Mouse (Mus musculus) heart, embryonic 13.5 days (tissue): ENCODE measurements around the gene 9330182L06Rik. TPM values are rescaled to one million over a fixed set of nuclear protein-coding genes. Genes with fewer than 3 reads are reported as not detected.
A peak's percentile ranks its signal among the peaks of the same experiment; 100 is the strongest.

Experiments
- ATAC-seq: fragments of 200-750 bp; cut with Nextera tagmentation; 2 replicates; pipeline ENCODE4 v1.8.0; 2017; ENCODE audit warnings: moderate TSS enrichment; ENCODE audit not compliant: insufficient number of reproducible peaks, low FRiP score, low TSS enrichment; ENCODE audit errors: extremely low read depth
- H3K27ac ChIP-seq: fragments of 300-500 bp; sonication (generic); replicated peaks from 2 replicates; pipeline ENCODE4 v1.5.1; 2015; ENCODE audit warnings: moderate library complexity, mild to moderate bottlenecking, inconsistent platforms
- H3K27me3 ChIP-seq: fragments of 300-500 bp; sonication (generic); replicated peaks from 2 replicates; pipeline ENCODE4 v1.6.1; 2015; ENCODE audit warnings: mild to moderate bottlenecking, inconsistent platforms
- H3K36me3 ChIP-seq: fragments of 300-500 bp; sonication (generic); 2 replicates; pipeline ENCODE4 v1.6.1; 2015; ENCODE audit warnings: mild to moderate bottlenecking, inconsistent platforms
- H3K4me1 ChIP-seq: fragments of 300-500 bp; sonication (generic); 2 replicates; pipeline ENCODE4 v1.6.1; 2015; ENCODE audit warnings: inconsistent platforms
- H3K4me2 ChIP-seq: fragments of 300-500 bp; sonication (generic); 2 replicates; pipeline ENCODE4 v1.6.1; 2015; ENCODE audit warnings: inconsistent platforms, mild to moderate bottlenecking, moderate library complexity
- H3K4me3 ChIP-seq: fragments of 300-500 bp; sonication (generic); 2 replicates; pipeline ENCODE4 v1.5.1; 2015; ENCODE audit warnings: moderate library complexity, mild to moderate bottlenecking, inconsistent platforms
- H3K9ac ChIP-seq: fragments of 300-500 bp; sonication (generic); 2 replicates; pipeline ENCODE4 v1.6.1; 2015; ENCODE audit warnings: inconsistent platforms, mild to moderate bottlenecking, moderate library complexity
- H3K9me3 ChIP-seq: fragments of 300-500 bp; sonication (generic); 2 replicates; pipeline ENCODE4 v1.6.1; 2016; ENCODE audit warnings: inconsistent platforms
- WGBS: fragments of 180-500 bp; shearing (Covaris S2); methylation state at CpG from one replicate; pipeline ENCODE4 v1.1.7; 2015; ENCODE audit warnings: mixed read lengths; 5-methylcytosine and 5-hydroxymethylcytosine counted together
- polyA plus RNA-seq: library from polyadenylated mRNA; unstranded; fragments of >200 nt; fragmentation: Nextera tagmentation; extraction: Ambion mirVana; gene quantifications from 2 replicates; pipeline ENCODE4 v1.2.1, GENCODE M21; 2015

The 9330182L06Rik gene
- polyA plus RNA-seq, result 1.4 and 1.6 TPM in 2 replicates

GRCm38 (mm10) chr5:9265586-9266279 is at the start of gene 9330182L06Rik:
Gene 9330182L06Rik (plus strand): TSS chr5:9266118.
- Histone ChIP-seq H3K9ac (peak within 1 kb of the TSS; percentile 81), H3K27ac (0 out of 2 replicates have a peak within 1 kb of the TSS, but pooled peaks have one; percentile 4), H3K4me3 (peak within 1 kb of the TSS; percentile 71), H3K4me1 (no peaks in the 10 kb centered on the region; the same call in 1 of the 2 replicates), H3K36me3 (no peaks in the 10 kb centered on the region), H3K27me3 (peaks cover 16% of the 10 kb centered on the region), H3K4me2 (peak within 1 kb of the TSS; percentile 81), H3K9me3 (no peaks in the 10 kb centered on the region)
- peak; percentile 58 for ATAC-seq
- 1% methylated on average over 47 of the region's 47 CpGs for WGBS

- WGBS, result 75% methylated on average over 4 of the region's 4 CpGs
These were observed 38.4 kb upstream of the 9330182L06Rik start for GRCm38 (mm10) chr5:9227456-9228008.

GRCm38 (mm10) chr5:9264361-9264760 is 1.6 kb upstream of the 9330182L06Rik start:
- Histone ChIP-seq H3K4me2 (no peak overlapping the region), H3K4me3 (no peak overlapping the region), H3K9me3 (no peaks in the 10 kb centered on the region), H3K27me3 (peaks cover 16% of the 10 kb centered on the region), H3K9ac (no peak overlapping the region), H3K27ac (no peak overlapping the region), H3K4me1 (no peaks in the 10 kb centered on the region; the same call in 1 of the 2 replicates), H3K36me3 (no peaks in the 10 kb centered on the region)
- WGBS, result 57% methylated on average over 4 of the region's 4 CpGs
- no peak for ATAC-seq

More at GRCm38 (mm10) chr5:9227456-9228008, 38.4 kb upstream of the 9330182L06Rik start:
- ATAC-seq, result no peak
- no peak overlapping the region for H3K27ac ChIP-seq
- no peak overlapping the region for H3K4me3 ChIP-seq
- H3K27me3 ChIP-seq, result no peaks in the 10 kb centered on the region
- H3K36me3 ChIP-seq, result no peaks in the 10 kb centered on the region
- H3K4me1 ChIP-seq, result no peaks in the 10 kb centered on the region
- no peak overlapping the region for H3K4me2 ChIP-seq
- H3K9me3 ChIP-seq, result no peaks in the 10 kb centered on the region
- no peak overlapping the region for H3K9ac ChIP-seq

- Histone ChIP-seq H3K36me3 (no peaks in the 10 kb centered on the region), H3K4me1 (no peaks in the 10 kb centered on the region; the same call in 1 of the 2 replicates), H3K9ac (peak overlapping the region; percentile 81), H3K4me2 (peak overlapping the region; percentile 81), H3K4me3 (peak overlapping the region; percentile 71), H3K27me3 (peaks cover 16% of the 10 kb centered on the region), H3K9me3 (0 out of 2 replicates have a peak, but pooled peaks cover under 1% of the 10 kb centered on the region), H3K27ac (no peak overlapping the region)
- 0 out of 2 replicates have a peak, but pooled peaks have one; percentile 25 for ATAC-seq
- under 1% methylated on average over 30 of the region's 30 CpGs for WGBS
These were observed 484 bp downstream of the 9330182L06Rik start for GRCm38 (mm10) chr5:9266280-9266923.

GRCm38 (mm10) chr5:9269666-9270065 is 3.7 kb downstream of the 9330182L06Rik start:
- Histone ChIP-seq H3K4me2 (no peak overlapping the region), H3K9ac (no peak overlapping the region), H3K4me1 (no peaks in the 10 kb centered on the region; the same call in 1 of the 2 replicates), H3K4me3 (no peak overlapping the region), H3K27me3 (peaks cover 13% of the 10 kb centered on the region), H3K36me3 (no peaks in the 10 kb centered on the region), H3K9me3 (0 out of 2 replicates have a peak, but pooled peaks cover 4% of the 10 kb centered on the region), H3K27ac (no peak overlapping the region)
- no peak for ATAC-seq
- 75% methylated on average over 3 of the region's 3 CpGs for WGBS

GRCm38 (mm10) chr5:9272976-9273375 is 7.1 kb downstream of the 9330182L06Rik start:
- ATAC-seq, result no peak
- no peaks in the 10 kb centered on the region for H3K36me3 ChIP-seq
- H3K27me3 ChIP-seq, result peaks cover 2% of the 10 kb centered on the region; the same call in 1 of the 2 replicates
- WGBS, result 84% methylated on average over 3 of the region's 3 CpGs
- no peaks in the 10 kb centered on the region for H3K4me1 ChIP-seq
- H3K4me3 ChIP-seq, result no peak overlapping the region
- 0 out of 2 replicates have a peak, but pooled peaks cover 4% of the 10 kb centered on the region for H3K9me3 ChIP-seq
- no peak overlapping the region for H3K4me2 ChIP-seq
- no peak overlapping the region for H3K27ac ChIP-seq
- no peak overlapping the region for H3K9ac ChIP-seq

- Histone ChIP-seq H3K36me3 (no peaks in the 10 kb centered on the region), H3K9me3 (no peaks in the 10 kb centered on the region), H3K9ac (no peak overlapping the region), H3K4me1 (no peaks in the 10 kb centered on the region), H3K4me2 (no peak overlapping the region), H3K27me3 (no peaks in the 10 kb centered on the region), H3K27ac (no peak overlapping the region), H3K4me3 (no peak overlapping the region)
- 69% methylated on average over 2 of the region's 2 CpGs for WGBS
- no peak for ATAC-seq
These were observed 30.0 kb downstream of the 9330182L06Rik start for GRCm38 (mm10) chr5:9295777-9296549.

GRCm38 (mm10) chr5:9296550-9296928 is 30.6 kb downstream of the 9330182L06Rik start:
- Histone ChIP-seq H3K4me3 (no peak overlapping the region), H3K36me3 (no peaks in the 10 kb centered on the region), H3K27ac (no peak overlapping the region), H3K4me2 (no peak overlapping the region), H3K9me3 (no peaks in the 10 kb centered on the region), H3K9ac (no peak overlapping the region), H3K4me1 (no peaks in the 10 kb centered on the region), H3K27me3 (no peaks in the 10 kb centered on the region)
- ATAC-seq, result no peak

GRCm38 (mm10) chr5:9326863-9327262 is 60.9 kb downstream of the 9330182L06Rik start:
- Histone ChIP-seq H3K27me3 (no peaks in the 10 kb centered on the region), H3K9me3 (no peaks in the 10 kb centered on the region), H3K36me3 (no peaks in the 10 kb centered on the region), H3K9ac (no peak overlapping the region), H3K4me1 (no peaks in the 10 kb centered on the region), H3K4me2 (no peak overlapping the region), H3K27ac (no peak overlapping the region), H3K4me3 (no peak overlapping the region)
- ATAC-seq, result no peak
- WGBS, result 83% methylated on average over 1 of the region's 1 CpGs

GRCm38 (mm10) chr5:9327528-9327927 is 61.6 kb downstream of the 9330182L06Rik start:
- H3K36me3 ChIP-seq, result no peaks in the 10 kb centered on the region
- H3K9ac ChIP-seq, result no peak overlapping the region
- no peaks in the 10 kb centered on the region for H3K27me3 ChIP-seq
- H3K4me3 ChIP-seq, result no peak overlapping the region
- no peaks in the 10 kb centered on the region for H3K9me3 ChIP-seq
- H3K27ac ChIP-seq, result no peak overlapping the region
- H3K4me2 ChIP-seq, result no peak overlapping the region
- 60% methylated on average over 1 of the region's 1 CpGs for WGBS
- no peaks in the 10 kb centered on the region for H3K4me1 ChIP-seq
- no peak for ATAC-seq
